Mouse (Mus musculus) ovary, postnatal 36 days (tissue): ENCODE data around the gene Ctsw.

ENCODE experiments used
- DNase-seq: peaks from one replicate; pipeline ENCODE4 v3.0.0; 2022; ENCODE audit warnings: low spot score, mixed read lengths

The Ctsw gene

DNA sequence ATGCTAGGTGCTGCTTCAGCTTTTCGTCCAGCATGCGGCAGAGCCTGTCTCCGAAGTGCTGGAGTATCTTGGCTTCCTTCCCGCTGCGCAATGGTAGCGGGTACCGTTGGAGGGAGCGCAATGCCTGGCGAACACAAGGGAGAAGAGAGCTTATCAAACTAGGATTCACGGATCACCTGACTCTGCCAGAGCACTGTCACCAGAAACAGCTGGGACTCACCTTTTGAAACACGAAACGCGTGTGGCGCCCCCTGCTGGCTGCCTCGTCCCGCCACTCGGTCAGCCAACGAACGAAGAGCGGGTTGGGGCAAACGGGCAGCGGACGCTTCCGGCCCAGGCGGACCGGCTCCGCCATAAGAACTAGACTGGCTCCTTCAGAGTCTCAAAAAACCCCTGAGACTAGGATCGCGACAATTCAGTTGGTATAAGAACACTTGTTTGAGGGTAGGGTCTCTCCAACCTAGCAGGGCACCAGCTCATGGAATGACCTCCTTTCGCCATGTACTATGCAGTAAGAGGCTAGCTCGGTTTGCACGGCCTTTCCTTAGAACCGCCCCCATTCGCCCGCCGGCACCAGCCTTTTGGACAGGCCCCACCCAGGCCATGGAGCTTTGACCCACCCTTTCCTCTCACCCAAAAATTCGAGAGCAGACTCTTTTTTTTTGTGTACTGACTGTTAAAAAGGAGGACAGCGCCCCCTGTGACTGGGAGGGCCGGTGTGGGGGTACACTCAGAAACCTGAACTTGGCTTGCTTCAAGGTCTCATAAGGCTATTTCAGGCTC, 19.7 kb upstream of the Ctsw start, which contains the start of gene Mus81:
TSS of gene Mus81 (minus strand) at position 635 of the 783 bp plus-strand sequence.
- DNase-seq: peak; percentile 93

DNA sequence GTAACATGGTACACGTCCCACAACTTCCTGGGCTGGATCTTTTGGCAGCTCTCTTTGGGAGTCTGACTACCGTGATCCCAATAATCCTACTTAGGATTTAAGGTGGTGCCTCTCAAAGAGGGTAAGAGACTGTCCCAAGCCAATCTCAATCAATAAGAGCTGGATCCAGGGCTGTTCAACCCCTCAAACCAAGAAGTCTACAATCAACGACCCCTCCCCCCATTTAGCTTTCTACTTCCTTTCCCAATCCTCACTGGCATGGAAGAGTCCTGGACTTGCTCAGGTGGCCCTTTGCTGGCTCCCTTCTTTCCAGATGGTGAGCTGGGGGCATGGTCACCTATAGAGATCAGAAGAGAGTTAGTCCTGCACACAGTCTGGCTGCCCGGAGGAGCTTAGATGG, 18.5 kb upstream of the Ctsw start:
- DNase-seq: no peak

DNA sequence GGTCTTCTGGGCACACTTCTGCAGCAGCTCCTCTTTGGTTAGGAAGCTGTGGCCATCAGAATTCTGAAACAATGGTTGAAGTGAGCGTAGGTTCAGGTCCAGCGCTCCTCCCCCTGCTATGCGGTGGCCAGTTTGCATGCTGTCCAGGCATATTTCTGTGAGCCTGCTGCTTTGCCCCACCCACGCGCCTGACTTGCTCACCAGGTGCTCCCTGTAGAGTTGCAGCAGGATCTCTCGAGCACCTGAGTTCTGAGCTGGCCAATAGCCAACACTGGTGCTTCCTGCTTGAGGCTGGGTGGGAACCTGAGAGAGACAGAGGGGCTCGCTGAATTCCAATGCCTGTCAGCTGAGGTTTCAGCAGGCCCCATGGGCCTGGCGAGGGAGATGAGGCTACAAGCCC, 18.0 kb upstream of the Ctsw start:
- DNase-seq: no peak

DNA sequence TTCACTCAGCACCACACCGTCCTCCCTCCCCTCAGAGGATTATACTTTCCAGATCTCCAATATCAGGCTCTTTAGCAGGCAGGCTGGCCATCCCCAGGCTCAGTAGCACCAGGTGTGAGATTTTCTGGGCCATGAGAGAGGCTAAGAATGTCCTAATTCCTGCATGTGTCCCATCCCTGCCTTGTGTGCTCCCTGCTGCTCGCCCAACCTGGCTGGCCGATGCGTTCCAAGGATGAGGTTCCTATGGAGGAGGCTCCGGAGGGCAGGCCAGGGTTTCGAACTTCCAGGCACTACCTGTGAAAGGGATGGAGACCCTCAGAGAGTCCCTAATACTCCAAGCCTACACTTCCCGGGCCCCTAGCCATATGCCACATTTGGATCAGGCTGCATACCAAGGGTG, 17.5 kb upstream of the Ctsw start:
- DNase-seq: no peak

DNA sequence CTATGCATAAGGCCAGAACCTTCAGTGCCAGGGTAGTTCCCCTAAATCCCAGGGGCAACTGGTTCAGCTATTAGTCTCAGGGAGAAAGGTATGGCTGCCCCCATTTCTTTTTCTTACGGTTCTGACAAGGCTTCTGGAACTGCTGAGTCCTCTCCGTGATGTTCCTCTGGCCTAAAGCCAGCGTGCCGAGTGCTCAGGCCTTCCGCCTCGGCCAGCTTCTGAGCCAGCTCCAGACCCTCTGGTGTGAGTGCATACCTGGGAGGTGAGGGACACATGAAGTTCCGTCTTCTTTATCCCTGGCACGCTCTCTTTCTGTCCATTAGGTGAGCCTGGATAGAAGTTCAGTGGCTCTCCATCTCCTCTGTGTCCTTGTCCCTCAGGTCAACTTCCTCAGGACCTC, 17.1 kb upstream of the Ctsw start:
- DNase-seq: no peak

DNA sequence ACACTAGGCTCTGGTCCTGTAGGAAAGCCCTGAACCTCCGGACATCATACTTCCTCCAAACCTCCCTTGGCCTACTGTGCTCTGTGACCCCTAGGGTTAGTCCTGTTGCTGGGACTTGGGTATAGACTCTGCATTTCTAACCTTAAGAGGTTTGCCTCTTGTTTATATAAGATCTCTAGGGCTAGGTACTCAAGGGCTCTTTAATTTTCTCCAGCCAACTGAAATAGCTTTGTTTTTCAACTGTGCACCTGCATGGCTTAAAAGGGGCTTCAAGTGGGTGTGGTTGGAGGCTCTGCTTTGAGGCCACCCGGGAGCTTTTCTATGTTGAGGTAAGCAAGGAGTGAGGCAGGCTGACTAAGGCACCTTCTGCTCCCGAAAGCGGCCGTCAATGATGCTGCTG, 16.2 kb upstream of the Ctsw start:
- no peak for DNase-seq

DNA sequence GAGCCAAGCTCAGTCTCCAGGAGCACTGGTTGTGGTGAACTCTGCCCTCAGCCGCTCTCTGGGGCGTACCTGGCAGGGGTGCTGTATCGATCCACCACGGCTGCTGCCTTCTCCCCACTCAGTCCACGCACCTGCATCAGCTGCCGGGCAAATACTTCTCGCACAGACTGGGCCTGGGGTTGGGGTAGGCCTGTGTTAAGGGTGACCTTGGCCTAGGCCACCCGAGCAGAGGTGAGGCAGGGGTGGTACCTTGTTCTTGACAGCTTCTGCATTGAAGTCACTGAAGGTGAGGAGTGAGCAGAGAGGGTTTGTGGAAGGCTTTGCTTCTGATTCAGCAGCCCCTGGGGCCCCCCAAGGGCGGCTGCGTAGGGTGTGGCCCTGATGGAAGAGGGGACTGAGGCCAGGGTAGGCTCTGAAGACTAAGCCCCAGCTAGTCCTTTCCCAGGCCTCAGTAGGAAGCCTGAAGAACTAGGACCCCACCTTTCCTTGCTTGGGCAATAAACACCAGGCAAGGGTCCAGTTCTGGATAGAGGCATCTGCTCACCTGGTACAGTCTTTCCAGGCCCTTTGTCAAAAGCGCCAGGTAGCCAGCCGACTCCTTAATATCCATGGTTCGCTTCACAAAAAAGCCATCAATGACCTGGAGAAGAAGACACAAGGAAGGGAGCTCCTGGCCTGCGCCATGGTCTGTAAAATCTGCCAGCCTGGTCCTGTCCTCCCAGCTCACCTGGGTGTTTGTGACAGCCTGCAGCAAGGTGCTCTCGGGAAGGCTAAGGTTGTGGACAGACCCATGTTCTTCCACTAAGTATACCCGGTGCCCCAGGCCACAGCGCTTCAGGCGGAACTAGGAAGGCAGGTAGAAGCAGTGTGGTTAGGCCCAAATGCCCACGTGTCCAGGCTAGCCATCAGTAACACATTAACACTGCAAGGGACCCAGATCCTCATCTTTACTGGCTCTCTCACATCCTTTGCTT, 15.4 kb upstream of the Ctsw start:
- no peak for DNase-seq

DNA sequence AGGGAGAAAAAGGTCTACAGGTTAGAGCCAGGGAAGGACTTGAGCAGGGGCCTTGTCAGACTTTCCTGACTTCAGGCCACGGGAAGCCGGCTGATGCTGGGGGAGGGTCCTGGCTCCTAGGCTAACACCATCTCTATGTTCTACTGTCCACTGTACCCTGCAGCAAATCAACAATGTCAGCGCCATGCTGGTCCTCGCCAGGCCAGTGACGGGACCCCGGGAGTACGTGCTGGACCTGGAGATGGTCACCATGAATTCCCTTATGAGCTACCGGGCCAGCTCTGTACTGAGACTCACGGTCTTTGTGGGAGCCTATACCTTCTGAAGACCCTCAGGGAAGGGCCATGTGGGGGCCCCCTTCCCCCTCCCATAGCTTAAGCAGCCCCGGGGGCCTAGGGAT, 13.1 kb upstream of the Ctsw start:
- no peak for DNase-seq

DNA sequence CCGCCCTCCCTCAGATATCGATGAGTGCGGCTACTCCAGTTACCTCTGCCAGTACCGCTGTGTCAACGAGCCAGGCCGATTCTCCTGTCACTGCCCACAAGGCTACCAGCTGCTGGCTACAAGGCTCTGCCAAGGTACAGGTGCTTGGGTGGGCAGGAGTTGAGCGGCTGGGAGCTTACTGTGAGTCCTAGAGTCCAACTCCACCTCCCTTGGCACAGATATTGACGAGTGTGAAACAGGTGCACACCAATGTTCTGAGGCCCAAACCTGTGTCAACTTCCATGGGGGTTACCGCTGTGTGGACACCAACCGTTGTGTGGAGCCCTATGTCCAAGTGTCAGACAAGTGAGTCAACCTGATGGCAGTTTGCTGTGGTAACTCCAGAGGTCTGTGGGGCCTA, 11.7 kb upstream of the Ctsw start:
- no peak for DNase-seq

DNA sequence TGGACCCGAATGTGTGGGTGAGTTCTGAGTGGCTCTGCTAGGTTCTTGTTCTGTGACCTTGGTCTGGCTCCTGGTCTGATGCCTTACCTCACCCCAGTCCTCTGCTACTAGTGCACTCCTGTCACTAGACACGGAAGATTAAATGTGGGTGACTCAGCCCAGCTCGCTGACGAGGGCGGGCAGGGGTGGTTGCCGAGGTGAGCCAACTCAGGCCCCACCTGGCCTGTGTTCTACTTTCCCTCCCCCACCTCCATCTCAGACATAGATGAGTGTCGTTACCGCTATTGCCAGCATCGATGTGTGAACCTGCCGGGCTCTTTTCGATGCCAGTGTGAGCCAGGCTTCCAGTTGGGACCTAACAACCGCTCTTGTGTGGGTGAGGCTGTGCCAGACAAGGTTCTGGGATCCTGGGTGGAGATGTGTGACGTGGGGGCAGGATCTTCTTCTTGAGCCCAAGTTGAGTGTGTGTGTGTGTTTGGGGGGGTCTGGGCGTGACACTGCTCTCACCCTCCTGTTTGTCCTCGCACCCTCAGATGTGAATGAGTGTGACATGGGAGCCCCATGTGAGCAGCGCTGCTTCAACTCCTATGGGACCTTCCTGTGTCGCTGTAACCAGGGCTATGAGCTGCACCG, 9.5 kb upstream of the Ctsw start:
- no peak for DNase-seq

DNA sequence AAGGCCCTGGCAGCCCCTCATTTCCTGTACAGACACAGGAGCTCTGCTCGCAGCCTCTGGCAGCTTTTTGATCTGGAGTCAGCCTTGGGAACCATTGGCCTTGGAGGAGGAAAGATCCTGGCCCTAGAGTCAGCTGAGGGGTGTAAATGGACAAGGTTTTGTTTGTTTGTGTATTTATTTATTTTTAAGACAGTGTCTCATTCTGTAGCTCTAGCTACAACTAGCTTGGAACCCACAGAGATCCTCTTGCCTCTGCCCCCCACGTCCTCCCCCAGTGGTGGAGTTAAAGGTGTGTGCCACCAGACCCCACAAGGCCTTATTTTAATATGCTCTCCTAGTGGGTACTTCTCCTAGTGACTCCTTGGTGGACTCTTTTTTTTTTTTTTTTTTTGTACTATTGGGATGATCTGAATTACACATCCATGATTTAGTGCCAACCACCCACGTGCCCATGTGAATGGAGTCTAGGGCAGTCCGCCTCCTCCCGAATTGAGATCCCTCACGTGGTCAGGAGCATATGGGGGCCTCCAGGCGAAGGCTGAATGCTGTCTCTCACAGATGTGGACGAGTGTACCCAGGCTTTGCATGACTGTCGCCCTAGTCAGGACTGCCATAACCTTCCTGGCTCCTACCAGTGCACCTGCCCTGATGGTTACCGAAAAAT, 8.8 kb upstream of the Ctsw start:
- no peak for DNase-seq

DNA sequence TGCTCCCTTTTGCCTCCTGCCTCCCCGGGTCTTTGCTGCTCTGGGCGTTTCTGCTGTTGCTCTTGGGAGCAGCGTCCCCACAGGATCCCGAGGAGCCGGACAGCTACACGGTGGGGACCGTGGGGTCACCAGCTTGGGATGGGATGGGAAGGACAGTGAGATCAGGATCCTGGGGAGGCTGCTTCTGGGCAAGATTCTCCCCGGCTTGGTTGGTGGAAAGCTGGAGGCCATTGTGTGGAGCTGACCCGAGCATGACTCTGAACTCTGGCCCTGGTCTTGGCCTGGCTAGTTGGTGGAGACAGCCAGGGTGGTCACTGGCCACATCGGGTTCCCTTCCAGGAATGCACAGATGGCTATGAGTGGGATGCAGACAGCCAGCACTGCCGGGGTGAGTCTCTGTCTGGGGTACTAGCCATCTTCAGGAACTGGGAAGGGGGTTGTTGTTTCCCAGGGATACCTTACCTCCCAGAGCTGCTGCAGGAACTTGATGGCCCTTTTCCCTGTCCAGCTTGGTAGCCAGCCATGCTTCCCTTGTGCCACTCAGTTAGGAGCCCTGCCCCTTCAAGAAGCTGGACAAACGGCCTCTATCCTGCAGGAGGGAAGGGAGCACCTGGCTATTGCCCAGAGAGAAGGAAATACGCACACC, 6.9 kb upstream of the Ctsw start:
- no peak for DNase-seq

DNA sequence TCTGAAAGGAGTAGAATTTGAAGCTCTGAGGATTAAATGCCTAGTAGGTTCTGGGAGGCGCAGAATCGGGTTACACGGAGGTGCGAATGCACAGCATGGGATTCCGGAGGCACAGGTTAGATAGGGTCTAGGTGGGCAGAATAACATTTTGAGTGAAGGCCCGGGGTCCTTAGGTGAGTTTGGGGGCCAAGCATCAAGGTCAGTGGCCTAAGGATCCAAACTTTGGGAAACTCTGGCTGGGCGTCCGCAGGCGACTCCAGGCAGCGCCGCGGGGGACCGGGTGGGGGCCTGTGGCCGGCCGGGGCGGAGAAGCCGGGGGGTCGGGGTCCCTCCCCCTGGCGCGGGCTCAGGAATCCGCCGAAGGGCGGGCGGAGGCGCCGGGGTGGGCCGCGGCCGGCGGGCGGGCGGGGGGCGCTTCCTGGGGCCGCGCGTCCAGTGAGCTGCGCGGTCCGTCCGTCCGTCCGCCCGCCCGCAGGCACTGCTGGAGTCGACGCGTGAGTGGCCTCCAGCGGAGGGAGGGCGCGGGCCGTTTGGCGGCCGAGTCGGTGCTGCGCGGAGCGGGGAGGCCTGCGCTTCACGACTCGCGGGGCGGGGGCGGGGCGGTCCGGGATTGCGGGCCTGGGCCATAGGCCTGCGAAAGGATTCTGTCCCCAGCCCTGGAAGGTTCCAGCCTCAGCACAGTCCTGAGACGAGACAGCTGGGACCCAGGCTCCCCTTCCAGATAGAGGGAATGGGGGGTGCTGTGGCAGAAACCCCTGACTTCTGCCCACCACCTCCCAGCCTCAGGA, 6.2 kb upstream of the Ctsw start:
- peak; percentile 59 for DNase-seq

DNA sequence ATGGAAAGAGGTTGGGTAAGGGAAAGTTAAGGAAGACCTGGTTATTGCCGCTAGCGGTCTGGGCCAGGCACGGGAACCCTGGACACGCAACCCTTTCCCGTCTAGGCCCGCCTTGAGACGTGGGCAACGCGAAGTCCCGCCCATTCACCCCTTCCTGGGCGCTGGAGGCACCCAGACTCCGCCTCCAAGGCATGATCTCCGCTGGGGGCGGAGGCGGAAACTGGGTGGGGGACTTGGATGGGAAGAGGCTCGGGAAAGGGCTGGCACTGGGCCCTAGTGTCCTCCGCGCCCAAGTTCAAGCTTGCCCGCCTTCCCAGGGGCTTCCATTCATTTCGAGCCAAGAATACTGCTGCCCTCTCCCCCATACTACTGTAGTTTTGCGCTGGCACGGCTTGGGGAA, 5.4 kb upstream of the Ctsw start, which contains the start of gene Efemp2:
TSS of gene Efemp2 (plus strand) at position 235 of the 400 bp plus-strand sequence.
- DNase-seq: peak; percentile 87

DNA sequence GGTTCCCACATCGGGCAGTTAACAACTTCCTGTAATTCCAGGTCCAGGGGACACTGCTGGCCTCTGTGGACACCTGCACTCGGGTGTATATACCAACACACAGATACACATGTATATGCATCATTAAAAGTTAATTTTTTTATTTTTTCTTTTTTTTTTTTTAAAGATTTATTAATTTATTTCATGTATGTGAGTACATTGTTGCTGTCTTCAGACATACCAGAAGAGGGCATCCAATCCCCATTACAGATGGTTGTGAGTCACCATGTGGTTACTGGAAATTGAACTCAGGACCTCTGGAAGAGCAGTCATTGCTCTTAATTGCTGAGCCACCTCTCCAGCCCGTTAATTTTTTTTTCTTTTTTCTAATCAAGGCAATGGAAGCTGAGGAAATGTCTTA, 4.5 kb upstream of the Ctsw start:
- DNase-seq: no peak

DNA sequence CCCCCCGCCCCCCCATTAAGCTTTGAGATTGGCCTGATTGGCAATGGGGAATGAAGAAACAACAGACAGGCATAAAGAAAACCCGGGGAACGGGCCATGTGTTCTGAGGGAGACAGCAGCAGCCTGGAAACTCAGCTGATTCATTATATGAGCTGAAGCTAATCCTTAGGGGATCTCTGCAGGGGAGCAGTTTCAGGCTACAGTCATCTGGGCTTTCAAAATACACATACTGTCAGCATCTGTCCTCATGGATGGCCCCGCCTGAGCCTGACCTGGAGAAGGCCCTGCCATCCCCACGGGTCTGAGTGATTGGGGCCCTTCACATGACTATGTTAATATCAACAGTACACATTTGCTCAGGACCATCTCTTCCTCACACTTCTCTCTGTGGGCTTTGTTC, 3.5 kb upstream of the Ctsw start:
- no peak for DNase-seq

DNA sequence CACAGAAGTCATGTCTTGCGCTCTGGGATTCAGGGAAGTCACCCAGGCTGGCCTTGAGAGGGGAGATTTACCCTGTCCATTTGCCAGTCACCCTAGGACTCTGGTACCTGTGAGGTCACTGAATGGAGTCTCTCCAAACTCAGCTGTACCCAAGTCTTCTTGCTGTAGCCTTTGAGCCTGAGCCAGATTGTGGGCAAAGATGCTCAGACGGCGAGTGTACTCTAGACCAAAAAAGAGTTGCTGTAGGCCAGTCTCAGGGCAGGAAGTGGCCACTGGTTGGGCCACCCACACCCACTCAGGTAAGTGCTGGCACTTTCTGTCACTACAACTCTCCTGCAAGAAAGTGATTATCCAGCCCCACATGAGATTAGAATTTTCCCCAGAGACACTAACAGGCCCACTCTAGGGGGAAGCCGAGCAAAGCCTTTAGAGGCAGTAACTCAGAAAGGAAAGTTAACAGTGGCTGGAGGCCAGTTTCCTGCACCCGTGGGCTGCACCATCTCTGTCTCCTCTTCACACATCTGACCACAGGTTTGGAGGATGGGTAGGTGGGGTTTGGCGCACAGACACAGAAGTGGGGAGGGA, 1.3 kb downstream of the Ctsw start:
- DNase-seq: no peak

DNA sequence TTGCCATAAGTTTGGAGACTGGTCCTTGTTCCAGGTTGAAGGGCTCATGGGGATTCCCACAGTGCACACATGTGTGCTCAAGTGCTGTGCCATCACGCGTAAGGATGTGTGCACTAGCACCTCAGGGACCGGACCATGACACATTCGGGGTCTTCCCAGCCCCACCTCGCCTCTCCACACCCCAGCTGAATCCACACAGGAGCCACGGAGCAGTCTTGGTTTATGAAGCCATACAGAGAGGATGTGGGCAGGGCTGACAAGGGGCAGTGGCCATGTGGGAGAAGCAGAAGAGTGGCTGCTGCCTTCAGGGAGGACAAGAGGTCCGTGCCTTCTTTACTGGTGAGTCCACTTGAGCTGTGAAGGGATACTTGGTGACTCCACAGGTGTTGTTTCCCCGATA, 3.3 kb downstream of the Ctsw start:
- no peak for DNase-seq

DNA sequence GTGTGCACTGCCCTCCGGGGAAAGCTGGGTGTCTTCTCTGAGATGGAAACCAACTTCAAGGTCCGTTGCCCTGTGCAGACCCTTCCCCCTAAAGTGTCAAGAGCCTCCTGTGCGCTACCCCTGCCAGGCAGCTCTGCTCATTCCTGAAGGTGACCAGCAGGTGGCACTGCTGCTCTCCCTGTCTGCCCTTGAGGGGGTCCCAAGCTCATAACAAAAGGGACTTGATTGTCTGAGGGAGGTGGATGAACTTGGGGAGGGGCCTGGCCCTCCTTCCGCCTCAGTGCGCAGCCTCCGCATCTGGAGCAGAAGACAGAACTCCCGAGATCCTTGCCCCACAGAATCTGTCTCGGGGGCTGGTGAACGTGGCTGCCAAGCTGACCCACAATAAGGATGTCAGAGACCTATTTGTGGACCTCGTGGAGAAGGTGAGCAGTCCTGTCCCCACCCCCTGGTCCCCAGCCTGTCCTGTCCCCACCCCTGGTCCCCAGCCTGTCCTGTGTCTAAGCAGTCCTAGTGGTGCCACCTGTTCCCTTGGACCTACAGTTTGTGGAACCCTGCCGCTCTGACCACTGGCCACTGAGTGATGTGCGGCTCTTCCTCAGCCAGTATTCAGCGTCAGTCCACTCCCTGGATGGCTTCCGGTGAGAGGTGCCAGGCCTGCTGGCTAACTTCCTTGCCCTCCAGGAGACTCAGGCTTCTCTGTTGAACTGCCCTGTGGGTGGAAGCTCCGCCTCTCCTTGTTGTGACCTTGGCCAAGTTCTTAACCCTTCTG, 4.3 kb downstream of the Ctsw start:
- DNase-seq: peak; percentile 54

DNA sequence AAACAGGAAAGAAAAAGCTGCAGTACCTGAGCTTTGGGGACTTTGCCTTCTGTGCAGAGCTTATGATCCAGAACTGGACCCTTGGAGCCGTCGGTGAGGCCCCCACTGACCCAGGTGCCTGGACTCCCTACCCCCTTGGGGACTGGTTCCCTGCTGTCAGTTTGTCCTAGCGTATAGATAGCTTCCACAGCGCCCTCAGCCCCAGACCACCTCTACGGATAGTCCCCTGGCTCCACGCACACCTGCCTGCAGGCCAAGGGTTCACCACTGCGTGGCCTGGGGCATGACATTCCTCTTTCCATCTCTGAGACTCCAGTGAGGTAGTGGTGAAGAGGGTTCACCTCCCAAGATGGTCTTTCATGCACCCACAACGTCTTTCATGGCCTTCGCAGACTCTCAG, 5.1 kb downstream of the Ctsw start:
- DNase-seq: no peak
